Mouse (Mus musculus) retina, postnatal 7 days (tissue): ENCODE results near the gene Pgghg.

ENCODE experiments used
- DNase-seq: peaks from one replicate; pipeline ENCODE4 v3.0.0-alpha.2; 2012; ENCODE audit warnings: low read depth, low spot score

Pgghg gene

GRCm38 (mm10) chr7:140941222-140942051 lies at the start of gene Pgghg:
Pgghg (plus strand) TSS chr7:140941391.
- DNase-seq = peak; percentile 21

GRCm38 (mm10) chr7:140894031-140894430 lies 47.2 kb upstream of the Pgghg start:
- no peak for DNase-seq

GRCm38 (mm10) chr7:140894611-140895010 lies 46.6 kb upstream of the Pgghg start:
- DNase-seq = no peak

- DNase-seq = no peak
Measured at GRCm38 (mm10) chr7:140897863-140898262, 43.3 kb upstream of the Pgghg start.

DNA sequence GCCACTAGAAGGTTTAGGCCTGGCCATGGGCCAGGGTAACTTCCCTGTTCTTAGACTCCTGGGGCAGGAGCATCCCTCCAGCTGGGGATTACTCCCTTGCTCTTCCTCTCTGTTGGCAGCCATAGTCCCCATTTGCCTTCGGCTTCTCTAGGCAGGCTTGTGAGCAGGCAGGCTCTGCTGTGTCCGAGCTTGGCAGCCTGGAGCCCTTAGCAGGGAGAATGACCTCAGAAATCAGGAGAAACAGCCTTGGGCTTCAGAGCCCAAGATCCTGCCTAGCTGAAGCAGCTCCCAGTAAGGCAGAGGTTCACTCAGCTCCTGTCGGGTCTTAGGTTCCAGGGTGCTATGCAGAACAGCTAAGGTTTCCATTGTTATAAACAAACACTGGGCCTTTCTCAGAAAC lies 42.1 kb upstream of the Pgghg start:
- no peak for DNase-seq

- DNase-seq = no peak
Measured at GRCm38 (mm10) chr7:140900220-140900619, 41.0 kb upstream of the Pgghg start, which contains the start of gene Cox8b. Cox8b (minus strand) TSS chr7:140900446.

- no peak for DNase-seq
Measured at GRCm38 (mm10) chr7:140902036-140902875, 38.9 kb upstream of the Pgghg start.

- peak; percentile 74 for DNase-seq
Measured at GRCm38 (mm10) chr7:140903212-140903611, 38.0 kb upstream of the Pgghg start.

DNA sequence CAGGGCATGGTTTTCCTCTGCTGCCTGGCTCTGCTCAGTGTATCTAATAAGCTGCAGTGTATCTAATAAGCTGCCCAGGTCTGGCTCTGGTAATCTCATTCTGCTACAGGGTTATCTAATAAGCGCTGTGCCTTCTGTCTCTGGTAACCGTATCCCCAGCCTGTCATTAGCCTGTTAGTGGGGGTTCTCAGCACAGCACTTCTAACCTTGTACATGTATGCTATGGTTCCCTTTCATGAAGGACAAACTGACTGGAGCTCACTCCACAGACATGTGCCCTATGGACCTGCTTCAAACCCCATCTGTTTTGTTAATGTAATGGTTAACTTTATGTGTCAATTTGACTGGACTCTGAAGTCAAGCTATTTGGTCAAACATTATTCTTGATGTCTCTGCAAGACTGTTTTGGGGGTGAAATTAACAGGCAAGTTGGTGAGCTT lies 35.5 kb upstream of the Pgghg start:
- no peak for DNase-seq

DNA sequence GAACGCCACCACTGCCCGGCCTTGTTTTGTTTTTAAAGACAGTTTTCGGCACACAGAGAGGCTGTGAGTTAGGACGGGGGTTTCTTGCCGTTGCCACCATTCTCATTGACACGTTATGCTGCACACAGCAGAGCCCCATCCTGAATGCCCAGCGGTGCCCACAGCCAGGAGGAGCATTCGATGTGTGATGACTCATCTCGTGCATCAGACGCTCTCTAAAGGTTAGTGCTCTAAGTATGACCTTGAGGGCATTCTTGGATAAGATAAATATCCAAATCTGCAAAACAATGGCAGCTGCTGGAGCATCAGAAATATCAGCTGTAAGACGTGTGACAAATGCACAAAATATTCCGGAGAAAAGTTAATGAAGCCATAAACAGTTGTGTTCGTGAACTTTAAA lies 34.1 kb upstream of the Pgghg start:
- DNase-seq = no peak

DNA sequence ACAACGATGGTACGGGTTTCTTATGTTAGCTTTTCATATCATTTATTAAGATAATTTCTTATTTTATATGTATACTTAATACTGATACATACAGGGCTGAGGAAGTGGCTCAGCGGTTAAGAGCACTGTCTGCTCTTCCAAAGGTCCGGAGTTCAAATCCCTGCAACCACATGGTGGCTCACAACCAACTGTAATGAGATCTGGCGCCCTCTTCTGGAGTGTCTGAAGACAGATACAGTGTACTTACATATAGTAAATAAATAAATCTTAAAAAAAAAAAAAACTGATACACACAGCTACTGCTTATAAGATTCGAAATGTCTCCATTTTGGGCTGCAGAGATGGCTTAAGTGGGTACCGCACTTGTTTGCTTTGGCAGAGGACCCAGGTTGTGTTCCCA lies 33.5 kb upstream of the Pgghg start:
- DNase-seq = no peak

DNA sequence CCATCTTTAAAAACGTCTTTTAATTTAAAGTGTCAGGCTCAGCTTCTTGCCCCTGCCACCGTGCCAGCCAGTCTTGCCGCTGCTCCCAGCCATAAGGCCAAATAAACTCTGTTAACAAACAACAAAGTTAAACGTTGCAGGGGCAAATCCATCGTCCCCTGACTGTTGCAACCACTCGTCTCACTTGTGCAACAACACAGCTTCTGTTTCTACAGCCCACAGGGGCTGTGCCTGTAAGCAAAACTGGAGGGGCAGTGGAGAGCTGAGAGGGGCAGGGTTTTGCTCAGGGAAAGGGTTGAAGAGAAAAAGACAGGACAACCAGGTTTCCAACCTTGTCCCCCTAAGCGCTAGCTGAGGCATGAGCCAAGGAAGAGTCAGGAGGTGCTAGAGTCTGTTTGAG lies 33.0 kb upstream of the Pgghg start:
- DNase-seq = no peak

- peak; percentile 65 for DNase-seq
Measured at GRCm38 (mm10) chr7:140908634-140909107, 32.5 kb upstream of the Pgghg start.

GRCm38 (mm10) chr7:140912293-140912692 lies 28.9 kb upstream of the Pgghg start:
- DNase-seq = no peak

GRCm38 (mm10) chr7:140912846-140913482 lies 28.2 kb upstream of the Pgghg start:
- no peak for DNase-seq

- DNase-seq = no peak
Measured at GRCm38 (mm10) chr7:140914031-140914690, 27.0 kb upstream of the Pgghg start.

DNA sequence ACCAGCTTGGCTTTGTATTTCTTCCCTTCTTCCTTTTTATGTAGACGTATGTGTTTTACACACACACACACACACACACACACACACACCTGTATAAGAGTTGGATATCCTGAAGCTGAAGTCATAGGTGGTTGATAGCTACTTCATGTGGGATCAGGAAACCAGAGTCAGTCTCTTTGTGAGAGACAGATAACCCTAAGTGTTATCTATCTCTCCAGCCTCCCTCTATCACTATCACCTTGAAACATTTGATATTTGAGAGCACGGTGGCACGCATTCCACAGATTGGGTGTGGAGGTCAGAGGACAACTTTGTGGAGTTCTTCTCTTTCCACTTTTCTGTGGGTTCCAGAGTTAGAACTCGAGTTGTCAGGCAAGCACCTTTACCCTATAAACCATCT lies 21.3 kb upstream of the Pgghg start:
- DNase-seq = no peak

GRCm38 (mm10) chr7:140920418-140921029 lies 20.7 kb upstream of the Pgghg start, which contains the start of gene Nlrp6:
Nlrp6 (plus strand) TSS chr7:140920902.
- no peak for DNase-seq

DNA sequence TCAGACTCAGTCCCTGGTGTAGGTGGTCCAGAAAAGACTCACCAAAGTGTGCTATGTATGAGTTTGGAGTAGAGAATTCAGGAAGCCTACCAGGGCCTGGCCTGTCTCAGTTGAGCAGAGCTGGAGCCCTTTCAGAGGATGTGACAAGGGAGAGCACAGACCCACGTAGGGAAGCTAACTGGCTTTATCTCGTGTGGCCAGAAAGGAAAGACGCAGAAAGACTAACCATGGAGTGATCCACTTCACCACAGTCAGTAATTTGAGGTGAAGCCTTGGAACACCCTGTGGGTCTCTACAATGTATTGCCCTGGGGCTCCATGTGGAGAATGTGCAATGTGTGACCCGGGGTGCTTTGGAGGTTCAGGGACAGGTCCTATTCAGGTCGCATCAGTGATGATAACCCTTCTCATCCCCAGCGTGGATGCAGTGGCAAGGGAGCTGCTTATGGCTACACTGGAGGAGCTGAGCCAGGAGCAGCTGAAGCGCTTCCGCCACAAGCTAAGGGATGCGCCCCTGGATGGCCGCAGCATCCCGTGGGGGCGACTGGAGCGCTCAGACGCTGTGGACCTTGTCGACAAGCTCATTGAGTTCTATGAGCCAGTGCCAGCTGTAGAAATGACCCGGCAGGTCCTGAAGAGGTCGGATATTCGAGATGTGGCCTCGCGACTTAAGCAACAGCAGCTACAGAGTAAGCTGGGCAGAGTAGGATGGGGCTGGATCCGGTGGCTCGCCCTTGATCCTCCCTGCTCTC lies 19.8 kb upstream of the Pgghg start:
- no peak for DNase-seq

DNA sequence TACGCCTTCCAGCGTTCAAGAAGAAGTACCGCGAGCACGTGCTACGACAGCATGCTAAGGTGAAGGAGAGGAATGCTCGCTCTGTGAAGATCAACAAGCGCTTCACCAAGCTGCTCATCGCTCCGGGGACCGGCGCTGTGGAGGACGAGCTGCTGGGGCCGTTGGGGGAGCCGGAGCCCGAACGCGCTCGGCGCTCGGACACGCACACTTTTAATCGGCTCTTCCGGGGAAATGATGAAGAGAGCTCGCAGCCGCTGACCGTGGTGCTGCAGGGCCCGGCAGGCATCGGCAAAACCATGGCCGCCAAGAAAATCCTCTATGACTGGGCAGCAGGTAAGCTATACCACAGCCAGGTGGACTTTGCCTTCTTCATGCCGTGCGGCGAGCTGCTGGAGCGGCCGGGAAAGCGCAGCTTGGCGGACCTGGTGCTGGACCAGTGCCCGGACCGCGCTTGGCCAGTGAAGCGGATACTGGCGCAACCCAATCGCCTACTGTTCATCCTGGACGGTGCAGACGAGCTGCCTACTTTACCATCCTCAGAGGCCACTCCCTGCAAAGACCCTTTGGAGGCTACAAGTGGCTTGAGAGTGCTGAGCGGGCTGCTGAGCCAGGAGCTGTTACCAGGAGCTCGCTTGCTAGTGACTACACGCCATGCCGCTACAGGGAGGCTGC lies 18.7 kb upstream of the Pgghg start:
- DNase-seq = no peak
